Mouse (Mus musculus) Patski (cell line): ENCODE data around the gene Gm36079. TPM values are rescaled to one million over a fixed set of nuclear protein-coding genes. Genes with fewer than 3 reads are reported as not detected.
"Not testable (repeated sequence)": the region's sequence is repeated elsewhere in the genome, so short reads cannot be mapped to it uniquely, and the experiment has no call there.

ENCODE experiments used
- ATAC-seq: fragments of 100-300 bp; one replicate; pipeline ENCODE4 v1.8.0; 2021
- CTCF ChIA-PET: fragments of 350-600 bp; sonication (Branson Sonifier 250); formaldehyde crosslinking; loops from one replicate; lab custom pipeline; 2022; ENCODE audit warnings: inconsistent platforms; lab: Charles Lee
- POLR2A ChIA-PET: fragments of 350-600 bp; sonication (Branson Sonifier 250); formaldehyde crosslinking; loops from one replicate; lab custom pipeline; 2022; ENCODE audit warnings: antibody characterized with exemption, inconsistent platforms; lab: Charles Lee
- DNase-seq: peaks from one replicate; pipeline ENCODE4 v3.0.0-alpha.2; 2011; ENCODE audit warnings: low read depth, low spot score
- H3K27me3 ChIP-seq: fragments of 371-371 bp; one replicate; pipeline ENCODE4 v1.5.1; 2021
- in situ Hi-C: fragments of 300-500 bp; cut with MboI; formaldehyde crosslinking; loops from 3 replicates; pipeline ENCODE4 v1.11.1; 2018; ENCODE audit warnings: low pct_unique_long_range_greater_than_20kb, mixed read lengths
- polyA plus RNA-seq: library from polyadenylated mRNA; unstranded; gene quantifications from one replicate; pipeline ENCODE4 v1.2.3, GENCODE M21; 2021

The Gm36079 gene
- polyA plus RNA-seq, 1 experiment from 2014 or later, result not detected

GRCm38 (mm10) chr13:119991264-119991663 lies 35.5 kb downstream of the Gm36079 start:
- ATAC-seq, DNase-seq, in situ Hi-C loops, H3K27me3 ChIP-seq, CTCF ChIA-PET, POLR2A ChIA-PET: not testable (repeated sequence)

Other genes with a start within 250 kb of the Gm36079 start
- gene Zfp131, start 236.1 kb downstream of the Gm36079 start, polyA plus RNA-seq, result 33.8 TPM
- gene AF067063, start 196.8 kb downstream of the Gm36079 start, polyA plus RNA-seq, result not detected
- not detected for gene D13Ertd608e, start 191.0 kb downstream of the Gm36079 start, polyA plus RNA-seq
- not detected for gene Tcstv1, start 132.2 kb downstream of the Gm36079 start, polyA plus RNA-seq
- 0.24 TPM for gene Gm21761, start 97.7 kb downstream of the Gm36079 start, polyA plus RNA-seq
- gene B020031M17Rik, start 76.2 kb downstream of the Gm36079 start, polyA plus RNA-seq, result 0.62 TPM
- gene Gm21188, start 25.2 kb upstream of the Gm36079 start, polyA plus RNA-seq, result 0.30 TPM
- gene Gm20767, start 113.2 kb upstream of the Gm36079 start, polyA plus RNA-seq, result 0.27 TPM
- gene Gm21818, start 145.4 kb upstream of the Gm36079 start, polyA plus RNA-seq, result not detected
- gene Gm21762, start 188.9 kb upstream of the Gm36079 start, polyA plus RNA-seq, result not detected
- gene Gm21731, start 212.1 kb upstream of the Gm36079 start, polyA plus RNA-seq, result not detected
- gene AF067061, start 236.1 kb upstream of the Gm36079 start, polyA plus RNA-seq, result 0.12 TPM